Mouse (Mus musculus) embryonic facial prominence, embryonic 11.5 days (tissue): Measurements from ENCODE around the gene Zfp128. TPM values are rescaled to one million over a fixed set of nuclear protein-coding genes. Genes with fewer than 3 reads are reported as not detected.
"Not testable (repeated sequence)": the region's sequence is repeated elsewhere in the genome, so short reads cannot be mapped to it uniquely, and the experiment has no call there.

Experiments used
- ATAC-seq: fragments of 200-750 bp; cut with Nextera tagmentation; replicated peaks from 2 replicates; pipeline ENCODE4 v1.8.0; 2017; ENCODE audit warnings: low read depth; ENCODE audit not compliant: insufficient number of reproducible peaks, low FRiP score, low TSS enrichment
- DNase-seq: peaks from one replicate; pipeline ENCODE4 v3.0.0-alpha.2; 2015; ENCODE audit warnings: low spot score
- H3K27ac ChIP-seq: fragments of 300-500 bp; sonication (generic); replicated peaks from 2 replicates; pipeline ENCODE4 v1.5.1; 2014; ENCODE audit warnings: mild to moderate bottlenecking, low read depth, low read length, control low read depth
- H3K27me3 ChIP-seq: fragments of 300-500 bp; sonication (generic); 2 replicates; pipeline ENCODE4 v1.6.1; 2014; ENCODE audit warnings: mild to moderate bottlenecking, low read length, moderate library complexity, mixed read lengths; ENCODE audit not compliant: control insufficient read depth, insufficient read depth
- H3K36me3 ChIP-seq: fragments of 300-500 bp; sonication (generic); replicated peaks from 2 replicates; pipeline ENCODE4 v1.6.1; 2014; ENCODE audit warnings: low read depth, mild to moderate bottlenecking, low read length, moderate library complexity, mixed read lengths; ENCODE audit not compliant: control insufficient read depth, insufficient read depth
- H3K4me1 ChIP-seq: fragments of 300-500 bp; sonication (generic); 2 replicates; pipeline ENCODE4 v1.6.1; 2014; ENCODE audit warnings: low read length, mixed read lengths; ENCODE audit not compliant: control insufficient read depth, insufficient read depth
- H3K4me2 ChIP-seq: fragments of 300-500 bp; sonication (generic); 2 replicates; pipeline ENCODE4 v1.6.1; 2014; ENCODE audit warnings: low read depth, mild to moderate bottlenecking, control low read depth, low read length, moderate library complexity
- H3K4me3 ChIP-seq: fragments of 300-500 bp; sonication (generic); 2 replicates; pipeline ENCODE4 v1.5.1; 2014; ENCODE audit warnings: low read depth, low read length, control low read depth
- H3K9ac ChIP-seq: fragments of 300-500 bp; sonication (generic); replicated peaks from 2 replicates; pipeline ENCODE4 v1.6.1; 2014; ENCODE audit warnings: mild to moderate bottlenecking, control low read depth, low read length
- H3K9me3 ChIP-seq: fragments of 300-500 bp; sonication (generic); replicated peaks from 2 replicates; pipeline ENCODE4 v1.6.1; 2016; ENCODE audit warnings: mild to moderate bottlenecking, low read length, inconsistent platforms, mixed read lengths; ENCODE audit not compliant: control insufficient read depth
- WGBS: fragments of 180-500 bp; shearing (Covaris S2); extraction: QIAGEN DNeasy Blood & Tissue Kit; methylation state at CpG from one replicate; pipeline ENCODE4 v1.1.7; 2014; 5-methylcytosine and 5-hydroxymethylcytosine counted together
- polyA plus RNA-seq: library from polyadenylated mRNA; unstranded; fragments of >200 nt; fragmentation: Nextera tagmentation; extraction: Ambion mirVana; gene quantifications from 2 replicates; pipeline ENCODE4 v1.2.1, GENCODE M21; 2014

Gene Zfp128
- 6.5 and 6.9 TPM in 2 replicates for polyA plus RNA-seq

GRCm38 (mm10) chr7:12880911-12881660 lies at the start of gene Zfp128:
TSS of gene Zfp128 (plus strand) at chr7:12881177.
- Histone ChIP-seq H3K27me3 (no peaks in the 10 kb centered on the region), H3K4me2 (peak within 1 kb of the TSS; percentile 66), H3K9ac (peak within 1 kb of the TSS; percentile 85), H3K36me3 (no peaks in the 10 kb centered on the region; the same call in 1 of the 2 replicates), H3K27ac (no peak within 1 kb of the TSS; the same call in 1 of the 2 replicates), H3K4me1 (no peaks in the 10 kb centered on the region), H3K4me3 (peak within 1 kb of the TSS; percentile 73), H3K9me3 (no peaks in the 10 kb centered on the region)
- ATAC-seq: peak; percentile 99
- under 1% methylated on average over 35 of the region's 35 CpGs for WGBS
- DNase-seq: peak; percentile 99

- 4% methylated on average over 47 of the region's 47 CpGs for WGBS
- peak within 1 kb of the TSS; percentile 46 for H3K4me3 ChIP-seq
- peaks cover 8% of the 10 kb centered on the region for H3K36me3 ChIP-seq
- no peaks in the 10 kb centered on the region for H3K4me1 ChIP-seq
- H3K27me3 ChIP-seq: no peaks in the 10 kb centered on the region
- peak within 1 kb of the TSS; percentile 22 for H3K4me2 ChIP-seq
- H3K27ac ChIP-seq: 0 out of 2 replicates have a peak within 1 kb of the TSS, but pooled peaks have one; percentile 13
- ATAC-seq (peak; percentile 96), DNase-seq (peak; percentile 92)
- peak within 1 kb of the TSS; percentile 64 for H3K9ac ChIP-seq
- no peaks in the 10 kb centered on the region; the same call in 1 of the 2 replicates for H3K9me3 ChIP-seq
Observed at GRCm38 (mm10) chr7:12834162-12835120, 46.5 kb upstream of the Zfp128 start, which contains the start of gene Zfp110. TSS of gene Zfp110 (plus strand) at chr7:12834761.

- no peaks in the 10 kb centered on the region; the same call in none of the 2 replicates for H3K9me3 ChIP-seq
- H3K36me3 ChIP-seq: peaks cover 13% of the 10 kb centered on the region
- H3K4me2 ChIP-seq: peak overlapping the region; percentile 22
- H3K4me3 ChIP-seq: peak overlapping the region; percentile 46
- no peaks in the 10 kb centered on the region for H3K4me1 ChIP-seq
- peak overlapping the region; percentile 64 for H3K9ac ChIP-seq
- ATAC-seq: peak; percentile 65
- WGBS: 42% methylated on average over 13 of the region's 13 CpGs
- no peaks in the 10 kb centered on the region for H3K27me3 ChIP-seq
- peak; percentile 18 for DNase-seq
- H3K27ac ChIP-seq: no peak overlapping the region
Observed at GRCm38 (mm10) chr7:12835193-12835671, 45.7 kb upstream of the Zfp128 start.

GRCm38 (mm10) chr7:12835779-12836178 lies 45.2 kb upstream of the Zfp128 start:
- Histone ChIP-seq H3K27ac (no peak overlapping the region), H3K4me3 (no peak overlapping the region), H3K27me3 (no peaks in the 10 kb centered on the region), H3K9ac (no peak overlapping the region), H3K4me2 (no peak overlapping the region), H3K36me3 (peaks cover 15% of the 10 kb centered on the region), H3K9me3 (no peaks in the 10 kb centered on the region; the same call in none of the 2 replicates), H3K4me1 (no peaks in the 10 kb centered on the region)
- 91% methylated on average over 4 of the region's 4 CpGs for WGBS
- ATAC-seq (no peak), DNase-seq (no peak)

- Histone ChIP-seq H3K4me2 (no peak overlapping the region), H3K27me3 (no peaks in the 10 kb centered on the region), H3K27ac (no peak overlapping the region), H3K36me3 (no peaks in the 10 kb centered on the region), H3K9me3 (no peaks in the 10 kb centered on the region), H3K4me1 (no peaks in the 10 kb centered on the region), H3K4me3 (no peak overlapping the region), H3K9ac (no peak overlapping the region)
- ATAC-seq (no peak), DNase-seq (peak; percentile 56)
- WGBS: 20% methylated on average over 3 of the region's 3 CpGs
Observed at GRCm38 (mm10) chr7:12874301-12874700, 6.7 kb upstream of the Zfp128 start.

- no peaks in the 10 kb centered on the region for H3K27me3 ChIP-seq
Observed at GRCm38 (mm10) chr7:12880036-12880435, 941 bp upstream of the Zfp128 start.

GRCm38 (mm10) chr7:12880497-12880896 lies 480 bp upstream of the Zfp128 start:
- H3K4me2 ChIP-seq: peak overlapping the region; percentile 66
- H3K4me3 ChIP-seq: peak overlapping the region; percentile 73
- H3K9ac ChIP-seq: peak overlapping the region; percentile 32; the same call in 1 of the 2 replicates
- not testable (repeated sequence) for H3K36me3 ChIP-seq, DNase-seq, H3K27me3 ChIP-seq, H3K4me1 ChIP-seq, H3K9me3 ChIP-seq, H3K27ac ChIP-seq
- ATAC-seq: peak; percentile 40
- WGBS: 47% methylated on average over 8 of the region's 8 CpGs

More at GRCm38 (mm10) chr7:12880036-12880435, 941 bp upstream of the Zfp128 start:
- H3K36me3 ChIP-seq: no peaks in the 10 kb centered on the region; the same call in 1 of the 2 replicates
- H3K9ac ChIP-seq: no peak overlapping the region
- H3K27ac ChIP-seq: no peak overlapping the region
- H3K9me3 ChIP-seq: no peaks in the 10 kb centered on the region
- no peaks in the 10 kb centered on the region for H3K4me1 ChIP-seq
- no peak overlapping the region for H3K4me3 ChIP-seq
- H3K4me2 ChIP-seq: no peak overlapping the region
- ATAC-seq: no peak
- DNase-seq: no peak
